Mouse (Mus musculus) megakaryocyte progenitor cell, adult 5-6 weeks (primary cell): Measurements from ENCODE around the gene Dnajb2. TPM values are rescaled to one million over a fixed set of nuclear protein-coding genes. Genes with fewer than 3 reads are reported as not detected.

Experiments
- ATAC-seq: replicated peaks from 2 replicates; pipeline ENCODE4 v1.8.0; 2016; ENCODE audit warnings: mild to moderate bottlenecking, moderate TSS enrichment, inconsistent platforms; ENCODE audit not compliant: poor library complexity
- total RNA-seq, 2 experiments: library from RNA; stranded (forward) in 1 of 2; stranded (reverse) in 1 of 2; fragments of 157-497, 149-512 nt in 1 of 2; fragments of 200-1000 nt in 1 of 2; gene quantifications; 2 replicates each; pipeline versions ENCODE4 v1.2.3 to v1.2.4; 2015 to 2017

Gene Dnajb2
- total RNA-seq, 2 experiments from 2014 or later = 1.8 to 1.9 TPM

DNA sequence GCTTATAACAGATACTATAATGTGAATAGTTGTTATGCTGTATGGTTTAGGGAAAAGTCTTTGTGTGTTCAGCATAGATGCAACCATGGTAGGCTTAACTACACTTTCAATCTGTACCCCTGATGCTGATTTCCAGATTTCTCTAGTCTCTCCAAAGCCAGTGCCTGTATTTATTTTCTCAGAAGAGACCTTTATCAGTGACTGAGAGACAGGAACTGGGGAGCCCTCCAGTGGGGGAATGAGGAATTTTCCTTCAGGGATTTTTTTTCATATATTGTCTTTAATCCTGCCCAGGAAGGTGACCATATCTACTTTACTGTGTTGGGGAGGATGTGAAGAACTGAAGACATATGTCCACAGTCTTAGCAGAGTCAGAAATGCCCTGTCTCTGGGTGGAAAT lies 54.4 kb downstream of the Dnajb2 start:
- peak; percentile 50; the same call in 1 of the 2 replicates for ATAC-seq

GRCm38 (mm10) chr1:75291321-75291720 lies 55.1 kb downstream of the Dnajb2 start:
- ATAC-seq = no peak

DNA sequence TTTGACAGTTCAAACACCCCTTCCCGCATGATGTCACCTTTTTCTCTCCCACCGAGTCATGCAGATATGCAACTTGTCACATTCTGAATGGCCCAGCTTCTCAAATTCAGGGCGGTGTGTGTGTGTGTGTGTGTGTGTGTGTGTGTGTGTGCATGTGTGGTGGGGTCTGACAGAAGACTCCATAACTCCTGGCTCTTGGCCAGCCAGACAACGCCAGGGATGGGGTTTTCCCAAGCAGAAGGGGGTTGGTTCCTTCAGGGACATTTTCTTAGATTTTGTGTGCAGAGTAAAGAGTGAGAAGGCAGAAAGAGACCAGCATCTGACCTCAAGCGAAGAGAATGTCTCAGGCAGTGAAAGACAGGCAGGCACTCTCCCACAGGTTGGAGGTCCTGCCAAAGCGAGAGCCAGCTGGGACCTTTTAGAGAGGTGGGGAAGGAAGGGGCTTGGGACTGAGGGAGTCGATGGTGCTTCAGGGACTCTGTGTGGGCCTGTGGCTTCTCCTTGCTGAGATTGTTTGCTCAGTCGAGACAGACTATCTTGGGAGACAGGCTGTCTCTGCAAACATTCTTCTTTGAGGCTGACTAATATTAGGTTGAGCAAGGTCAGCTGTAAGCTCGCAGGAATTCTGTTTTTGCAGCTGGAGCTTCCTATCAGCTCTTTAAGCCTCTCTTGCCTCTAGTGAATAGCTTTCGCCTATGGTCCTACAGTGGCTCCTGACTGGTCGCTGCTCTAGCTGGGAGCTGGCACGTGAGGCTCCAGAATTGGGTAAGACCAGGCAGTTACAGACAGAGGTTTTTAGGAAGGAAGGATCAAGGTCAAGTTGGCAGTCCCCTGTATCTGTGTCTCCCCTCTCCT lies 56.5 kb downstream of the Dnajb2 start:
- no peak for ATAC-seq

- ATAC-seq = no peak
Measured at GRCm38 (mm10) chr1:75293331-75293701, 57.1 kb downstream of the Dnajb2 start.

DNA sequence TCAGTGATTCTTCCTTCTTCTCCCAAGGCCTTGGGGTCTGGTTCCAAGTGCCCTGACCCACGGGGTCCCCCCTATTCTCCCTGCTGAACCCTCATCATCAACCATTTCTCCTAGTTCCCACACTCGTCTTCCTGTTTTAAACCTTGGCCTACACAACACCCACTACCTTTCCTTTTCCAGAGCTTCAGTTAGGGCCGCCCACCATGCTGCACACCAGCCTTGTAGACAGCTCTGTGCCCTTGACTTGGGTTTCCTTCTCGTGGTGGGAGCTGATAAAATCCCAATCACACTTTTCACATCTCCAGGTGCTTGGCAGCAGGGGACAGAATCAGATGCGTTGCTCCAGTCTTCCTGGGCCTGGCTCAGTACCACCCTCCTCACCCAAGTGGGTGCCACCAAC lies 58.1 kb downstream of the Dnajb2 start:
- no peak for ATAC-seq

Other genes starting within 250 kb of the Dnajb2 start
- gene Nhej1, start 111.2 kb upstream of the Dnajb2 start, total RNA-seq (2015) = 9.3 and 11.1 TPM in 2 replicates
- 10.4 and 12.6 TPM in 2 replicates for gene Nhej1, start 111.2 kb upstream of the Dnajb2 start, total RNA-seq (2017)
- gene Slc23a3, start 102.5 kb upstream of the Dnajb2 start, total RNA-seq (2015) = 0.15 and 0.44 TPM in 2 replicates
- gene Slc23a3, start 102.5 kb upstream of the Dnajb2 start, total RNA-seq (2017) = not detected in 2 replicates
- 16.8 and 17.2 TPM in 2 replicates for gene Cnppd1, start 93.7 kb upstream of the Dnajb2 start, total RNA-seq (2015)
- gene Cnppd1, start 93.7 kb upstream of the Dnajb2 start, total RNA-seq (2017) = 40.3 and 52.9 TPM in 2 replicates
- 40.8 and 47.4 TPM in 2 replicates for gene Retreg2, start 93.6 kb upstream of the Dnajb2 start, total RNA-seq (2015)
- gene Retreg2, start 93.6 kb upstream of the Dnajb2 start, total RNA-seq (2017) = 42.3 and 50.2 TPM in 2 replicates
- 20.2 and 21.5 TPM in 2 replicates for gene Zfand2b, start 67.8 kb upstream of the Dnajb2 start, total RNA-seq (2015)
- 24.4 and 24.7 TPM in 2 replicates for gene Zfand2b, start 67.8 kb upstream of the Dnajb2 start, total RNA-seq (2017)
- 10.0 and 12.8 TPM in 2 replicates for gene Abcb6, start 56.0 kb upstream of the Dnajb2 start, total RNA-seq (2015)
- 10.3 and 14.8 TPM in 2 replicates for gene Abcb6, start 56.0 kb upstream of the Dnajb2 start, total RNA-seq (2017)
- gene Ankzf1, start 44.3 kb upstream of the Dnajb2 start, total RNA-seq (2015) = 7.7 and 7.8 TPM in 2 replicates
- gene Ankzf1, start 44.3 kb upstream of the Dnajb2 start, total RNA-seq (2017) = 21.7 and 27.0 TPM in 2 replicates
- gene Atg9a, start 44.2 kb upstream of the Dnajb2 start, total RNA-seq (2015) = 14.5 and 18.2 TPM in 2 replicates
- 7.2 and 9.5 TPM in 2 replicates for gene Atg9a, start 44.2 kb upstream of the Dnajb2 start, total RNA-seq (2017)
- gene Glb1l, start 25.6 kb upstream of the Dnajb2 start, total RNA-seq (2015) = 24.2 and 31.9 TPM in 2 replicates
- 12.3 and 13.7 TPM in 2 replicates for gene Glb1l, start 25.6 kb upstream of the Dnajb2 start, total RNA-seq (2017)
- gene Stk16, start 25.6 kb upstream of the Dnajb2 start, total RNA-seq (2015) = 208 and 214 TPM in 2 replicates
- gene Stk16, start 25.6 kb upstream of the Dnajb2 start, total RNA-seq (2017) = 135 and 187 TPM in 2 replicates
- 777 and 847 TPM in 2 replicates for gene Tuba4a, start 16.5 kb upstream of the Dnajb2 start, total RNA-seq (2015)
- gene Tuba4a, start 16.5 kb upstream of the Dnajb2 start, total RNA-seq (2017) = 369 and 385 TPM in 2 replicates
- 0.56 and 1.2 TPM in 2 replicates for gene A630095N17Rik, start 4.3 kb upstream of the Dnajb2 start, total RNA-seq (2015)
- gene A630095N17Rik, start 4.3 kb upstream of the Dnajb2 start, total RNA-seq (2017) = 1.2 TPM in 1 of 2 replicates, not detected in the other
- gene Ptprn, start 28.1 kb downstream of the Dnajb2 start, total RNA-seq (2015) = 0.12 and 0.15 TPM in 2 replicates
- 0.10 TPM in 1 of 2 replicates, not detected in the other for gene Ptprn, start 28.1 kb downstream of the Dnajb2 start, total RNA-seq (2017)
- gene Resp18, start 42.0 kb downstream of the Dnajb2 start, total RNA-seq (2015) = not detected in 2 replicates
- gene Resp18, start 42.0 kb downstream of the Dnajb2 start, total RNA-seq (2017) = not detected in 2 replicates
- 31.3 and 39.7 TPM in 2 replicates for gene Dnpep, start 81.6 kb downstream of the Dnajb2 start, total RNA-seq (2015)
- gene Dnpep, start 81.6 kb downstream of the Dnajb2 start, total RNA-seq (2017) = 36.4 and 41.7 TPM in 2 replicates
- not detected in 2 replicates for gene Des, start 123.9 kb downstream of the Dnajb2 start, total RNA-seq (2015)
- gene Des, start 123.9 kb downstream of the Dnajb2 start, total RNA-seq (2017) = not detected in 2 replicates
- not detected in 2 replicates for gene Speg, start 138.9 kb downstream of the Dnajb2 start, total RNA-seq (2015)
- not detected in 2 replicates for gene Speg, start 138.9 kb downstream of the Dnajb2 start, total RNA-seq (2017)
- gene Gmppa, start 199.5 kb downstream of the Dnajb2 start, total RNA-seq (2015) = 65.8 and 74.1 TPM in 2 replicates
- 87.0 and 98.6 TPM in 2 replicates for gene Gmppa, start 199.5 kb downstream of the Dnajb2 start, total RNA-seq (2017)
- gene Asic4, start 214.0 kb downstream of the Dnajb2 start, total RNA-seq (2015) = not detected in 2 replicates
- gene Asic4, start 214.0 kb downstream of the Dnajb2 start, total RNA-seq (2017) = not detected in 2 replicates
- 0.27 and 0.83 TPM in 2 replicates for gene Chpf, start 242.9 kb downstream of the Dnajb2 start, total RNA-seq (2015)
- 0.57 and 2.0 TPM in 2 replicates for gene Chpf, start 242.9 kb downstream of the Dnajb2 start, total RNA-seq (2017)
- gene Tmem198, start 243.1 kb downstream of the Dnajb2 start, total RNA-seq (2015) = not detected in 2 replicates
- 2.9 TPM in 1 of 2 replicates, not detected in the other for gene Tmem198, start 243.1 kb downstream of the Dnajb2 start, total RNA-seq (2017)